Mouse (Mus musculus): ENCODE data around the gene Gadd45g. TPM values are rescaled to one million over a fixed set of nuclear protein-coding genes. Genes with fewer than 3 reads are reported as not detected.

The Gadd45g gene
- total RNA-seq (2021) = 10 to 100 TPM in 1 of 2 experiments, 1 to 10 TPM in 1; 8.5 to 33.5 TPM
- long read RNA-seq, experiment 1, transcript Gadd45g-201 (4 exons, 1,071 nt) = major isoform, 14 of 16 reads
- long read RNA-seq, experiment 1, partial matches to known transcripts = 0 of 16 reads
- long read RNA-seq, experiment 1, other reads (novel, unspliced or antisense) = 2 of 16 reads
- long read RNA-seq, experiment 2, transcript Gadd45g-201 (4 exons, 1,071 nt) = major isoform, 75 of 84 reads
- long read RNA-seq, experiment 2, partial matches to known transcripts = 1 of 84 reads
- long read RNA-seq, experiment 2, other reads (novel, unspliced or antisense) = 7 of 84 reads

DNA sequence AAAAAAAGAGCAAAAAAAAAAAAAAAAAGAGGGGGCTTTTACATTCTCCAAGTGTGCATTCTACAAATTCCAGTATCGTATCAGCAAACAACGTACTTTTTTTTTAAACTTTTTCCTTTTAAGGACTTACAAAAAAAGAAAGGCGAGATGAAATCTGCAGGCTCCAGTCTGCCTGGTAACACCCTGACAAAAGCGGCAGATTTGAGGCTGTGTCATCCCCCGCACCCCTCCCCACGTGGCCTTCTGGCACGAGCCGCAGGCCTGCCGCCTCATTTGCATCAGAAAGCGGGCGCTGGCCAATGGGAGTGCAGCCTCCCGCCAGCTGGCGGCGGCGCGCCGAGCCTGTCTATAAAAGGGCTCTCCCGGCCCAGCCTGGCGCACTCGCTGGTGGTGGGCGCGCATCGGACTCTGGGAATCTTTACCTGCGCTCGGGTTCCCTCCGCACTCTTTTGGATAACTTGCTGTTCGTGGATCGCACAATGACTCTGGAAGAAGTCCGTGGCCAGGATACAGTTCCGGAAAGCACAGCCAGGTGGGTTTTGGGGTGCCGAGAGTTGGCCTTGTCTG is at the start of gene Gadd45g:
Gene Gadd45g, plus strand, starts transcription at position 378 of the 567 bp plus-strand sequence.
- DNase-seq = peak; percentile 96

DNA sequence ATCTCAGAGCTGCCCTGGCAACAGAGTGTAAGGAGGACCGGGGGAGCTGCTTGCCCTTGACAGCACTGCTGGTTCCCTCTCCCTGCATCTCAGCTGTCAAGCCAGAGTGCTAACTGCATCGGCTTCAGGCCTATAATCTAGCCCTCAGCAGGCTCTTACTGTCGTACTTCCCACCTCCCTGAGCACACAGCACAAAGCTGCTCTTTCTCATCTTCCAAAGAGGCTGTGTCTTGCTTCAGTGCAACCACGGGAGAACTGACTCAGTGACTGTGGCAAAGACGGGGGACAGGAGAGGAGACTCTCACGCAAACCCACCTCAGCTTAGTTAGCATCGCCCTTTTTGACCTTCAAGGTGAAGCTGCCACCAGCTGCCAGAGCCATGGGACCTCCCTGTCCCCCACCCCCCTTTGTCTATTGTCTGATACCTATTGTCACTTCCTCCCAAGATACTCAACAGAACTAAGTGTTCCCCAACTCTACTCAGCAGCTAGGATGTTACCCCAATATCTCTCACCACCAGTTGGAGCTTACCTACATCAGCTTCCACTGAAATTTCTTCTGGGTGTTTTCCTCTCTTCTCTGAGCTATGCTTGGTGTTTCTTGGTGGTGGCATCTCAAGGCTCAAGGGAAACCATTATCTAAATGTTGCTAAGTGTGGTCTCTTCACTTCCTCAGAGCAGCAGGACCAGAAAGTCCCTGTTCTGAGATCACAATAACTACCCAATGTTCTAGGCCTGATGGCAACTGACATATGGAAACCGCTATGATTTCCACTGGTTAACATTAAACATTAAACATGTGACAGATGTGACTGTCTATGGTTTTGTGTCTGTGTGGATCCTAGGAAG is 48.4 kb upstream of the Gadd45g start:
- DNase-seq = no peak

DNA sequence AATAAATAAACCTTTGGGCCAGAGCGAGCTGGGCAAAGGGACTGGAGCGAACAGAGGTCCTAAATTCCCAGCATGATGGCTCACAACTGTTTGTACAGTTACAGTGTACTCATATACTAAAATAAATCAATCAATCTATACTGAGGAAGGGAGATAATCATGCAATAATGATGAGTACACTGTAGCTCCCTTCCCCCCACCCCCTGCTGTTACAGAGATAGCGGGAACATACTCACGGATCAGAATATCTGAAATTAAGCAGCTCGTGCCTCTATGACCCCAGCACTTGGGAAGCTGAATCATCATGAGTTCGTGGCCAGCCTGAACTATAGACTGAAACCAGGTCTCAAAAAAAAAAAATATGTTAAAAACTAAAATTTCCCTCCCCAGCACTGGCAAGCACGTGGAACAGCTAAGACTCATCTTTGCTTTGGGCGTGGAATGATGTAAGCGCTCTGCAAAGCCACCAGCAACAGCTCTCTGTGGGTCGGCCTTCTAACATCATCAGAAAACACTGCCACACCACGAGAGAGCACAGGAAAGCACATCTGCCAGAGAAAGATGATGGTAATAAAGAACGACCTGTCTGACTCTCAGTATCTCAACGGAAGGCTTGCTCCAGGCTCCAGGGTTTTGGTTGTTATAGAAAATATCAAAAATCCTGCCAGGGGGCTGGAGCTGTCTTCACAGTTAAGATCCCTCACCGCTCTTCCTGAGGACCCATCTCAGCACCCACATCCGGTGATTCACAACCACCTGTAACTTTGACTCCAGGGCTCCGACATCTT is 46.5 kb upstream of the Gadd45g start:
- no peak for DNase-seq

DNA sequence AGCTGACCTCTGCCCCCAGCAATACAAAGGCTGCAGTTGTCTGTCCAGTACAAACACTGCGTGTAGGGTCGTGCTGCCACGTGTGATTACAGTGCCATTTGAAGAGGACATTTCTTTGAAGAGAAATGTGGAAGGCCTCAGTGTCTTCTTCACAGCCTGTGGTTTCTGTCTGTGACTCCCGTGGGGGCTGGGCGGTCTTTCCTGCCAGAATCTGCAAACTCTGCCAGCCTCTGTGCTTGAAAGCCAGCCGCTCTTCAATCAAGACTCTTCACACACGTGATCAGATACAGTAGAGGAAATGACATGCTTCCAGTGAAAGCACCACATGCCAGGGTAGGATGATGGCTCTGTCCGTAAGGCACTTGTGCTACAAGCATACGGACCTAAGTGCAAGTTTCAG is 45.6 kb upstream of the Gadd45g start:
- DNase-seq = no peak

DNA sequence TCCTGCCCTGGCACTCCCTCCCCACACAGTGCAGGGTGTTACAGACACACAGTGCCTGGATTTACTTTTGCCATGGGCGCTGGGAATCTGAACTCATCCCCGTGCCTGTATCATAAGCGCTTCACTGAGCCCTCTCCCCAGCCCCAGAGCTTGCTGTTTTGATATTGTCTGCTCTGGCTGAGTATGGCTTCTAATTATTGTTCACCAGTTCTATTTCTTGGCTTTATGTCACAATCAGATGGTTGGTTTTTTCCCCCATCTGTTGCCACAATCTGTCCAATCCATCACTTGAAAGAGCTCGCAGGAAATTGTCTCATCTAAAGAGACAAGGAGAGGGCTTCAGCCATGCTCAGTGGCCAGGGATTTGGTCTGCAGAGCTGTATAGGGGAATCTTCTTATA is 40.8 kb upstream of the Gadd45g start:
- no peak for DNase-seq

DNA sequence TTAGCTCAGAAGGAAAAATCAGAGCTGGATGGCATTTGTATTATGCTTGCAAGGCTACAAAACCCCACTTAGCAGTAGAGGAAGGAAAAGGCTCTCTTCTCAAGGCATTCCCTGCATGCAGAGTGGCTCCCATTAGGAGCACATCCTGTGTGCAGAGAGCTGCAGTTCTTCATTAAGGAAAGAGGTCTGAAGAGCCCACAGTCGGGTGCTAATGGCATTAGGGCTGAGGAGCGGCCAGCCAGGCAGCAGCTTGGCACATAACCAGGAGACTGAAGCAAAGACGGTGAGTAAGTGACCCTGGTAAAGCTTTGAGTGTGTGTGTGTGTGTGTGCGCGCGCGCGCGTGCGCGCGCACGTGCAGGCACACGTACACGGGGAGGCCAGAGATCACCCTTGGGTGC is 40.3 kb upstream of the Gadd45g start:
- no peak for DNase-seq

DNA sequence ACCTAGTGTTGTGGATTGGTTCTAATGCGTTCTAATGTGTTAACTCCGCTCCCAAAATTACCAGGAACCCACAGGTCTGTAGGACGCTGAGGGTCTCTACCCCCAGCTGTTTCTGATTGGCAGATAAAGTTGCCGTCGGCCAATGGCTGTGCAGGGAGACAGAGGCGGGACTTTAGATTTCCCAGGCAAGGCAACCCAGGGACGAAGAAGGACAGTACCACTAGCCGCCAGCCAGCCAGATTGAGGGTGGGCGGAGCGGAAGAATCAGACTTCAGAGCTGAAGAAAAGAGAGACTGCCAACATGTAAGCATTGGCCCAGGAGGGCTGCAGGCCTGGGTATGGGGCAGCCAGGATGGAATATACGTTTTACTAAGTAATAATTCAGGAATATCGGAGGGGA is 38.3 kb upstream of the Gadd45g start:
- DNase-seq = no peak

DNA sequence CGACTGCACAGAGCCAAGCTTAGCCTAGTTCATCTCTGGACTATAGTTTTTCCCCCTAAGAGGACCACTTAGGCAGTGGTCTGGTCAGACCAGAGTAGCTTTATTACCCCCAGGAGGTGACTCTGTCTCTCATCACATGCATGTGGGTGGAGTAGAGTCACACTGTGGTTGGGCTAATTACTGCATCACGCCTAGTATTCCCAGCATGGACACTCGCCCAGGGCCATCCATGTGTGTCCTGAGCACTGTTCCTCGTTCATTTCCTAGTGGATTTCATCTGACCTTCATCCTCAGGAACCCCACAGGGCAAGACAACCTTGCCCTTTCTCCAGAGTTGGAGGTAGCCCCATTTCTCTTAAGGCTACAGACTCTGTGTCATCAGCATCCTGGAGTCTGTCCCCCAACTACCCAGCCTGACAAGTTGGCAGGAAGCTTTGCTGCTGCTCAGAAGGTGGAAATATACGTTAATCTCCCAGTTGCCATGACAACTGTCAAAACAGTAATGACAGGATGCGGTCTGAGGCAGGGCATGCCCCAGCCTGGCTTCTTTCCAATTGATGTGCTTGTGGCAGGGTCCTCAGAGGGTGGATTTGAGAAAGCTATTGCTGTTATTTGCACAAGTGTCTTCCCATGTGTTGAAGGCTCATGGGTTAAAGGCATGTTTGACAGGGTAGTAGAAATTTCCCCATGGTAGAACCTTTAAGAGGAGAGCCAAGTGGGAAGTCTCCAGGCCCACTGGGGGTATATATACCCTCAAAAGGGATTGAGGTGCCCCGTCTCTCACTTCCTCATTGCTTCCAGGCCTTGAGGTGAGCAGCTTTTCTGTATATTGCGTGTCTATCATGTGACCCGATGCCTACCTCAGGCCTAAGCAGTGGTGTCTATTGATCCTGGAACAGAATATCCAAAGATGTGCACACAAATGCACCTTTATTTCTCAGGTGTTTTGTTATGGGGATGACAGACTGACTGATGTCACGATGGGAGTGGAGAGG is 32.6 kb upstream of the Gadd45g start:
- DNase-seq = no peak

DNA sequence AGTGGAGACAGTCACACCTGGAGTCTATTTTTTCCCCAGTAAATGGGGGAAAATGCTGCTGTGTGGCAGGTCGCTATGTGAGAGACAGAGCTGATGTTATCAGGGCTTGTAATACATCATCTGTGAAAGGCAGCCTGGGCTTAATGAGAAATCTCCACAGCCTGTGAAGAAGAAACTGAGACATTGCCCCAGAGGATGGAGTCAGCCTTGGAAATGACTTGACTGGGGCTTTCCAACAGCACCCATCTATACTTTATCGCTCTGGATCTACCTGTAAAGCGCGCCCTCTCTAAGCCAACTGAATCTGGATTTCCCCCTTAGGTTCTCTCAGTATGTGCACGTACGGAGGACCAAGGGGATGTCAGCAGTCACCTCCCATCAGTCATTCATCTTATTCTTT is 31.8 kb upstream of the Gadd45g start:
- no peak for DNase-seq

DNA sequence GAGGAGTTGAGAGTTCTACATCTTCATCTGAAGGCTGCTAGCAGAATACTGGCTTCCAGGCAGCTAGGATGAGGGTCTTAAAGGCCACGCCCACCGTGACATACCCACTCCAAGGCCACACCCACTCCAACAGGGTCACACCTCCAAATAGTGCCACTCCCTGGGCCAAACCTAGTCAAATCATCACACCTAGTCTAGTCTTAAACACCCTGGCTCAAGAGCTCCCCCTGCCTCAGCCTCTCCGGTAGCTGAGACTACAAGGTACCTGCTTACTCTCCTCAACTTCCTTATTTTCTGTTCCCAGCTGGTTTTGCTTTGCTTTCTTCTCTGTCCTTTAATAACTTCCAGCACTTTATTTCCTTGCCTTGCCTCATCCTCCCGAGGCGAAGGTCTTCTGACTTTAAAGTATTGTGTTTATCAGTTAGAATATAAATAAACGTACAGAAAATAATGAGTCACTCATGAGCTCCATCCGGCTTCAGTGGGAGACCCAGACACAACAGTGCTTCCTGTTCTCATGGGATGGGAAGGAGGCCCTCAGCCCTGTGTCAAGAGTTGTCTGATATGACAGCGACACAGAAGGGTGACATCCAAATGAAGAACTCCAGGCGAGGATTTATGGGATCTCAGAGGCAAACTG is 30.5 kb upstream of the Gadd45g start:
- no peak for DNase-seq

DNA sequence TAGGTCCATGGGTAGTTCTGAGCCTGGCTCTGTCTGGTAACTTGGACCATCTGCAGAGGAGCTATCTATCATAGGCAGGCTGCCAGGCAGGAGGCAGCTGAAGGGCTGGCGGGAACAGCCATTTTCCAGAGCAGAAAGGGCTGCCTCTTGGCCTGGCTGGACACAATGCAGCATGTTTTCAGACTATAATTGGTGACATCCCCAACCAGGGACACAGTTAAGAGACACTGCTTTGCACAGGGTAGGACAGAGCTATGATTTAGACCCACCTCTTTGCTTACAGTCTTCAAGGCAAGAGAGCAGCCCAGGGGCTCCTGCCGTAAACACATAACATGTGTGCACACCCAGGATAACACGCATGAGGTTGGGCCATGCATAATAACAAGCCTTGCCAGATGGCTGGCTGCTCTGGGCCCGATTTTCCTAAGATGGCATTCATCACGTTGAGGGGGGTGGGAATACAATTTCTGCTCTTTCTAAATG is 29.9 kb upstream of the Gadd45g start:
- peak; percentile 18 for DNase-seq

DNA sequence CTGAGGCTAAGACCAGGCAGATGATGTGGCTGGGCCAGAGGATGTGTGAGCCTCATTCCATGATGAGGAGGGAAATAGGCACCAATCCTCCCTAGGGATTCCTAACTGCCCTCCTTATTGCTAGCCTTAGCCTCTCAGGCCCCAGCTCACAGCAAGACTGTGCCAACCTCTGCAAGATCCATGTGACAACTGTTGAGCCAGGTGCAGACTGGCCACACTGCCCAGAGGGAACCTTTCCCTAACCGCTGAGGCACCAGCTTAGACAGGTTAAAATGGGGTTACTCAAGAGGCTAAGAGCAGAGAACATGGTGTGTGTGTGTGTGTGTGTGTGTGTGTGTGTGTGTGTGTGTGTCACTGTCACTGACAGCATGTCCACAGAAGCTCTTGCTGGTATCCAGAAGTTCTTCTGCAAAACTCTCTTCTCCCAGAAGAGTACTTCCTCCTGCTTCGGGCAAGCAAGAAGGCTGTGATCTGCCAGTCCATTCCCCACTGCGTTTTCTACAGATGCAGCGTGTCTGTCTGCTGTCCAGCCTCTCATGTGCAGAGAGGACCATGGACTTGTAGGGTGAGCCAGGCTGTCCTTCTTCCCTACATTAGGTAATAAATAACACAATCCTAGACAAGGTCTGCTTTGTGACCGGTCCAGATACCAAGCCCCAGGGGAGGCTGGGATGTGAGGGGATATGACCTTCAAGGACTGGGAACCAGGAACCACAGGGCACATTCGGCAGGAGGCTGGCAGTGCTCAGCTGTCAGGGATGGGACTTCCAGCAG is 28.1 kb upstream of the Gadd45g start:
- DNase-seq = no peak

DNA sequence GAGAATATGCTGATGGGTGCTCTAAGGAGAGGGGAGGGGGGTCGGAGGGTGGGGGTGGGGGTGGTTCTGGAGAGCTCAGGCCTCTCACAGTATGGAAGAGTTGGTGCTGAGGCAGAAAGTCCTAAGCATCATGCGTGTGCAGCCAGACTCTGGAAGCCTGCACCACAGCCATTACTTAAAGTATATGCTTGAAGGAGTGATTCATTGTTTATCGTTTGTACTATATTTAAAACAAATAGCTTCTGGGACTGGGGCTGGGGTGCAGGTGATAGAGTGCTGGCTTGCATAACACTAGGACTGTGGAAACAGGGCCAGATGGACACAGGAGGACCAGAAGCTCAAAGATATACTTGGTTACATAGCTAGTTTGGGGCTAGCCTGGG is 27.5 kb upstream of the Gadd45g start:
- no peak for DNase-seq

DNA sequence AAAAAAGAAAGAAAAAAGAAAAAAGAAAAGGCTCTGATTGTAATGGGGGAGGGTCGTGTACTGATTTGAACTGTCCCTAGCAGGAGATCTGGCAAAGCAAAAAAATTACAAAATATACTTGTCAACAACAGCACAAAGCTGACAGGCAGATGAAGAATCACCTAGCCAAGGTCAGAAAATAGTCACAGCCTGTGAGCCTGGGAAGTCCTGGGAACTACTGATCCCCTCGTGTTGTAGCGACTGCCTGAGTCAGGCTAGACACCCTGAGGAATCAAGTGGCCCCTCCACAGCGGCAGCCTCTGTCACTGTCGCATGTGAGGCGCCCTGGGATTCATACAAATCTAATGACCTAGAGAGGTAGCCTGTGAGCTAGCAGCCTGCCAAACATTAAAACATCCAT is 27.1 kb upstream of the Gadd45g start:
- no peak for DNase-seq

DNA sequence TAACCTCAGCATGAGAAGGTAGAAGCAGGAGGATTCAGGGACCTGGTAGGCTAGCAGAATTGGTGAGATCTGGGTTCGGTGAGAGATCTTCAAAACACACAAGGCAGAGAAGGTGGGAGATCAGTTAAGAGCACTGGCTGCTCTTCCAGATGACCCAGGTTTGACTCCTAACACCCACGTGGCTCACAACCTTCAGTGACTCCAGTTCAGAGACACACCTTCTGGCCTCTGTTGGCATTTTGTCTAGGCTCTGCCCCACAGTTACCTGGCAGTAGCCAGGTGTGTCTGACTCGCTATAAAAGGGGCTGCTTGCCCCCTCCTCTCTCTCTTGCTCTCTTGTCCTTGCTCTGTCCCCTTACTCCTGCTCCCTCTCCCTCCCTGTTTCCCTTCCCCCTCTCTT is 24.5 kb upstream of the Gadd45g start:
- DNase-seq = no peak

DNA sequence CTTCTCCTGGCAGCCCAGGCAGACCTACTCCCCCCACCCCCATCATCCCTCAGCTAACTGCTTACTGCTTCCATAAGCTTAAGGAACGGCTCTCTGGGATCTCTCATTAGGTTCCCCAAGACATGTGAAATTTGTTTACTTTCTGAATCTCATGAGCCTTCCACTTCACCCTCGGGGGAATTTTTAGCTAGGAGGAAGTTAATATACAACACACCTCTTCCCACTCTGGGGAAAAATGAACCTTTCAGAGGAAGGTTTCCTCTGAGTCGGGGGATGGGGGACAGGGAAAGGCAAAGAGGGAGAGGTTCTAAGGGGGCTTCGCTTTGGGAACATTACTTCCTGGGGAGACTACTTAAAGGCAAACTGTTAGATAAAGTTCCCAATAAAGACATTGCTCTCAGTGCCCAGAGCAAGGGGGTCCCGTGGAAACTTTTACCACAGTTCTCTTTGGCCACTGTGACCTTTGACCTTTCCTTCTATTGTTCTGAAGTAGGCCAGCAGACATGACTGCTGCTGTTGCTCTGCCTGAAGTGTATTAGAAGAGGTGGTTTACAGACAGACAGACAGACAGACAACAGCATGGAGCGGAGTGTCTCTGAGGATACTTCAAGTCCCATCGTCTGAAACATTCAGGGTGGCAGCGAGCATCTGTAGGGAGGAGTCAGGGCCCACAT is 22.5 kb upstream of the Gadd45g start:
- DNase-seq = no peak

DNA sequence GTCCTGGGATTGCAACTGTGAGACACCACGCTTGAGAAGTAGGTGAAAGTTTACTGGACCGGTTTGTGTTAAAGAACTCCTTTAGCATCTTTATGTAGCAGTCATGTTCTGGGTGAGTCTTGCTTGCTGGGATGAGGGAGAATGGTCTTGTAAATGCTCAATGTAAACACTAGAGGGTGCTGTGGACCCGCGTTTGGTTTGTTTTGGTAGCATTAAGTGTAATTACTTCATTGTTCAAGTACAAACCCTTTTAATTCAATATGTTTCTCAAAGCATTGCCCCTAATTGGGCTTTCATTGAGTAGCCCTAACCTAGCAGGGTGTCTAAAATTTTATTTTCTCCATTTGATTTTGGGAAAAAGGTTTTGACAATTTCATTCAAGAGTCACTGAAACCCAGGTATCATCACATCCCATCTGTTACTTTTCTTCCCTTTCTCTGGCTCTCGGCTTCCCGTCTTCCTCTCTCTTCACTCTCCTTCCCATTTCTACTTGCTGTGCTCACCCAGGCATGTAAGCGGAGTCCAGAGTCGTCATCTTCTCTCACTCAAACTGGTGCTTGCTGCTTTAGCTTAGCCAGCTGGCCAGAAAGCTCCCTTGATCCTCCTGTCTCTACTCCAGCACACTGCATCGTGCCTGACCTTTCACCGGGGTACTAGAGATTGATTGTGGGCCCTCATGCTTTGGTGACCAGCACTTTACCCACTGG is 15.6 kb upstream of the Gadd45g start:
- no peak for DNase-seq

DNA sequence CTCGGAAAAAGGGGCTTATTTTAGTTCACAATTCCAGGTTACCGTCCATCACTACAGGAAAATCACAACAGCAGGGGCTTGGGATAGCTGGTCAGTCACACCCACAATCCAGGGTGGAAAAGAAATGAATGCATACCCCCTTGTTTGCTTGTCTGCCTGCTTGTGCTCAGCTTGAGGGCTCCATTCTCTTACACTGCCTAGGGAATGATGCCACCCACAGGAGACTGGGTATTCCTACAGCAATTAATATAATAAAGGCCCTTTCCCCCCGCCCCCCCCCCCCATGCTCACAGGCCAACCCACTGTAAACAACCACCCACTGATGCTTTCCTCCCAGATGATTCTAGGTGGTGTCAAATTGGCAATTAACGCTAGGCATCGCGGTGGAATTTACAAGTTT is 14.0 kb upstream of the Gadd45g start:
- no peak for DNase-seq

DNA sequence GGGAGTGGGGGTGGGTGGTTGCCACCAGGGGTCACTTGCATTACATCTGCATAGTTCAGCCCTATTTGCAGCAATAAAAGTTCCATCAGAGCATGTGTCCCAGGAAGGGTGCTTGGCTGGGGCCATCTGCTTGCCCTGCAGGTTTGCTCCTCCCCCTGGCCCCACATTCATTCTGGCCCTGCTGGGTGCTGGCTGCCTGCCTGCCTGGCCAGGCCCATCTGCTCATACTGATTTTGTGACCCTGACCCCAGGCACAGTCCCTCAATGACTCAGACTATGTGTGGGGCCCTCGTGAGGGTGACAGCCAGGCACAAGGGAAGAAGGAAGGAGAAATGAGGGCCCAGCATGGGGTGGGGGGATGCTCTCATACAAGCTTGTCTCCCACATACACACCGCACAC is 12.9 kb upstream of the Gadd45g start:
- DNase-seq = no peak

Measured in gastrocnemius, postnatal 10 days (tissue).